Mouse (Mus musculus): ENCODE measurements around the gene H2al1c. TPM values are rescaled to one million over a fixed set of nuclear protein-coding genes. Genes with fewer than 3 reads are reported as not detected.
"Not testable (repeated sequence)": the region's sequence is repeated elsewhere in the genome, so short reads cannot be mapped to it uniquely, and the experiment has no call there.

Gene H2al1c
- not detected in 2 replicates for polyA plus RNA-seq (2015; fragmentation: Nextera tagmentation; extraction: Ambion mirVana)

DNA sequence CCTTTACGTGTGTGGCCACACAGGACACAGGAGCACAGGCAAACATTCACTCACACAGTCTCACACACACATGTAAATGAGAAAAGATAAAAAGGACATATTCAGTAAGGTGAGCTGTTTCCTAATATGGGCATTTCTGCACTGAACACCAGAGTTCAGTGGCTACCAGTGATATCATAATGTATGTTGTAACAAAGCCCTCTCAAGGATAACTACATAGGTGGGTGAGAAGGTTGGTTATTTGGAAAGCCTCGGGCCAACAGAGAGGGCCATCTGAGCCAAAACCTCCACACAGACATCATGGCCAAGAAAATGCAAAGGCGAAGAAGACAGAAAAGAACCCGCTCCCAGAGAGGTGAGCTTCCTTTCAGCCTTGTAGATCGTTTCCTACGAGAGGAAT, at the start of gene H2al1c:
H2al1c (plus strand) TSS at position 301 of the 400 bp plus-strand sequence.
- not testable (repeated sequence) for H3K36me3 ChIP-seq (ENCODE audit: control insufficient read depth, insufficient read depth); H3K4me2 ChIP-seq (ENCODE audit: low read depth, low read length); H3K4me1 ChIP-seq (ENCODE audit: control insufficient read depth, insufficient read depth, low read length); ATAC-seq (replicated peaks; ENCODE audit: extremely low read depth, insufficient read depth, low FRiP score); H3K4me3 ChIP-seq (ENCODE audit: low read length); H3K9me3 ChIP-seq (replicated peaks; ENCODE audit: control insufficient read depth, low read length); H3K9ac ChIP-seq (ENCODE audit: low read length); H3K27me3 ChIP-seq (ENCODE audit: control insufficient read depth, insufficient read depth, low read length); H3K27ac ChIP-seq (ENCODE audit: low read length)
- WGBS, result 96% methylated on average over 2 of the region's 6 CpGs

DNA sequence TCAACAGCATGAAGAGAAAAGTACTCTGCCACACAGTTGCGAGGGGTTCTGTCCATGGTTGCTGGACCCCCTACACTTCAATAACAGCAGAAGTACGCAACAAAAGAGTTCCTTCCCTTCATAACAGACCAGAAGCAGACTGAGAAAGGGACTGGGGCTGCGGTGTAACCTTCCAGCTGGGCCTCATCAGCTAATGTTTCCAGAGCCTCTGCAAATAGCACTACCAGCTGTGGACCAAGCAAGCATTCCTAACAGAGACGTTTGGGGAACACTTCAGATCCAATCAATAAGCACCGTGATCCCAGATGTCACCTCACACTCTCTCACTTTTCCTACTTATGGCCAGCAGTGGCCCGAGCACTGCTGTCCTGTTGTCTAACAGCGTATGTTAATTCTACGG, 40.5 kb upstream of the H2al1c start:
- H3K4me2 ChIP-seq (ENCODE audit: low read depth, low read length), result no peak overlapping the region
- ATAC-seq (replicated peaks; ENCODE audit: extremely low read depth, insufficient read depth, low FRiP score), result no peak
- H3K9me3 ChIP-seq (replicated peaks; ENCODE audit: control insufficient read depth, low read length), result no peaks in the 10 kb centered on the region
- 73% methylated on average over 8 of the region's 8 CpGs for WGBS
- no peaks in the 10 kb centered on the region for H3K36me3 ChIP-seq (ENCODE audit: control insufficient read depth, insufficient read depth)
- 0 out of 2 replicates have a peak, but pooled peaks cover 5% of the 10 kb centered on the region for H3K27me3 ChIP-seq (ENCODE audit: control insufficient read depth, insufficient read depth, low read length)
- no peaks in the 10 kb centered on the region for H3K4me1 ChIP-seq (ENCODE audit: control insufficient read depth, insufficient read depth, low read length)
- no peak overlapping the region for H3K9ac ChIP-seq (ENCODE audit: low read length)
- H3K27ac ChIP-seq (ENCODE audit: low read length), result no peak overlapping the region
- H3K4me3 ChIP-seq (ENCODE audit: low read length), result no peak overlapping the region

DNA sequence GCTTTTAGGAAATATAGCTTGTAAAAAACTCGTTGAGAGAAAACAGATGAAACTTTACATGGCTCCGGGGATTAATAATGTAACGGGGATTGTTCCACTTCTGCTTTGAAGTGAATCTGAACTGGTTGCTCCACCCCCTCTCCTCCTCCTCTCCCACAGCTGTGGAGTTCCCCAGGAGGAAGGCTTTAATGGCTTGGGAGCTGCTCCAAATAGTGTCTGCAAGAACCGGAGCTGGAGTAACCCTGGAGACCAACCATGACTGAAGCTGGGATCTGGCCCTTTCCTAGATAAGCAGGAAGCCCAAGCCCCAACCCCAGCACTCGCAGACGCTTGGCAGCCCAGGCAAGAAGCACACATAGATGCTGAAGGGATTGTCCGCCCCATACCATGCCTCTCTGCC, 37.7 kb upstream of the H2al1c start:
- Histone ChIP-seq H3K9ac (ENCODE audit: low read length) (no peak overlapping the region), H3K9me3 (replicated peaks; ENCODE audit: control insufficient read depth, low read length) (no peaks in the 10 kb centered on the region), H3K36me3 (ENCODE audit: control insufficient read depth, insufficient read depth) (no peaks in the 10 kb centered on the region), H3K27me3 (ENCODE audit: control insufficient read depth, insufficient read depth, low read length) (0 out of 2 replicates have a peak, but pooled peaks cover 3% of the 10 kb centered on the region), H3K4me3 (ENCODE audit: low read length) (no peak overlapping the region), H3K4me1 (ENCODE audit: control insufficient read depth, insufficient read depth, low read length) (no peaks in the 10 kb centered on the region), H3K27ac (ENCODE audit: low read length) (no peak overlapping the region), H3K4me2 (ENCODE audit: low read depth, low read length) (no peak overlapping the region)
- 54% methylated on average over 7 of the region's 7 CpGs for WGBS
- no peak for ATAC-seq (replicated peaks; ENCODE audit: extremely low read depth, insufficient read depth, low FRiP score)

DNA sequence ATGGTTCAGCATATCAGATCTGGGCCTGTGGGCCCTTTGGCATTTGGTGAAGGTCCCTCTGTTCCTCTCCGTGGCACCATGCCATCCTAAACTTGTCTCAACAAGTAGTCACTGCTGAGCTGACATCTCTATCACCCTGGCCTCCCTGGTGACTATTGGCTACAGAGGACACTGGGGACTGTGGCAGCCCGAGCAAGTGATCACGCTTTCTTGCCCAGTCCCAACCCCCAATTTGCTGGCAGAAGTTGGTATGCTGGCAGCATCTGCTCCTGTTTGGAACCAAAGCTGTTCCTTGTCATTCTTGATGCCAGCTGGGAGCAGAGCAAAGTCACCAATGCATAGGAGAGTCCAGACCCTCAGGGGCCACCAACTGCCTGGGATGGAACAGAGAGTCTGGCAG, 36.4 kb upstream of the H2al1c start:
- ATAC-seq (replicated peaks; ENCODE audit: extremely low read depth, insufficient read depth, low FRiP score), result no peak
- H3K36me3 ChIP-seq (ENCODE audit: control insufficient read depth, insufficient read depth), result no peaks in the 10 kb centered on the region
- H3K9ac ChIP-seq (ENCODE audit: low read length), result no peak overlapping the region
- H3K27ac ChIP-seq (ENCODE audit: low read length), result no peak overlapping the region
- H3K4me2 ChIP-seq (ENCODE audit: low read depth, low read length), result no peak overlapping the region
- H3K27me3 ChIP-seq (ENCODE audit: control insufficient read depth, insufficient read depth, low read length), result 0 out of 2 replicates have a peak, but pooled peaks cover 3% of the 10 kb centered on the region
- H3K4me1 ChIP-seq (ENCODE audit: control insufficient read depth, insufficient read depth, low read length), result no peaks in the 10 kb centered on the region
- H3K9me3 ChIP-seq (replicated peaks; ENCODE audit: control insufficient read depth, low read length), result no peaks in the 10 kb centered on the region
- no peak overlapping the region for H3K4me3 ChIP-seq (ENCODE audit: low read length)
- WGBS, result 79% methylated on average over 3 of the region's 3 CpGs

DNA sequence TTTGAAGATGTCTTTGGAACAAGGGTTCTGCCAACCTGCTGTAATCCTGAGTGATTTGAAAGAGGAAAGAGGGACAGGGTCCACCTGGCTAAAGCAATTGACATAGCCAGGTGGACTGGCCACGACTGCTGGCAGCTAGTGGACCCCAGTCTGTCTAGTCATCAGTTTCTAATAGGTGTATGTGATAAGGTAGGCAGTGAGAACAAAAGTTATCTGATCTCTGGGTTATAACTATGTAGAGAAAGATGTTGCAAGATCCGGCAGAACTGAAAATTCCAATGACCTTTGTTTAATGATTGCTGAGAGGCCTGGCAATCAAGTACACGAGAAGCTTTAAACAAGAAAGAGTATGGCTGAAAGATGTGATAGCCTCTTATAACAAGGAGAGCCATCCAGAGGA, 32.3 kb upstream of the H2al1c start:
- H3K4me2 ChIP-seq (ENCODE audit: low read depth, low read length), result no peak overlapping the region
- H3K27ac ChIP-seq (ENCODE audit: low read length), result no peak overlapping the region
- no peak for ATAC-seq (replicated peaks; ENCODE audit: extremely low read depth, insufficient read depth, low FRiP score)
- no peak overlapping the region for H3K9ac ChIP-seq (ENCODE audit: low read length)
- H3K36me3 ChIP-seq (ENCODE audit: control insufficient read depth, insufficient read depth), result no peaks in the 10 kb centered on the region
- H3K4me1 ChIP-seq (ENCODE audit: control insufficient read depth, insufficient read depth, low read length), result no peaks in the 10 kb centered on the region
- peaks cover 3% of the 10 kb centered on the region; the same call in 1 of the 2 replicates for H3K27me3 ChIP-seq (ENCODE audit: control insufficient read depth, insufficient read depth, low read length)
- no peak overlapping the region for H3K4me3 ChIP-seq (ENCODE audit: low read length)
- no peaks in the 10 kb centered on the region for H3K9me3 ChIP-seq (replicated peaks; ENCODE audit: control insufficient read depth, low read length)
- 60% methylated on average over 3 of the region's 3 CpGs for WGBS

DNA sequence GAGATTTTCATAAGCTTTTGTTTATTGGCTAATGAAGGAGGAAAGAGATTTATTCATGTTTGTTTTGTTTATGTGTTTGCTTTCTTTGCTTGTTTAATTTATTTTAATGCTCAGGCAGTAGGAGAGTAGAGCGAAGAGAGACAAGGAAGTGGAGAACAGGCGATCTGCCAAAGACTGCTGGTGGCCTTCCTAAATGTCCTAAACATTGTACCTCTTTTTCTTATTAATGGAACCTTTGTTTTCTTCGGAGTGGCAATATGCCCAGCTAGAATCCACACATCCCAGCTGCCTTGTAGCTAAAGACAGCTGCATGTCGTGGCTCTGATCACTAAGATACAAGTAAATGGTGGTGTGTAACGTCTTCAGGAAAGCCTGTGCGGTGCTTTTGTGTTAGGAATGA, 28.4 kb upstream of the H2al1c start:
- Histone ChIP-seq H3K27ac (ENCODE audit: low read length) (no peak overlapping the region), H3K9ac (ENCODE audit: low read length) (no peak overlapping the region), H3K9me3 (replicated peaks; ENCODE audit: control insufficient read depth, low read length) (no peaks in the 10 kb centered on the region), H3K36me3 (ENCODE audit: control insufficient read depth, insufficient read depth) (no peaks in the 10 kb centered on the region), H3K27me3 (ENCODE audit: control insufficient read depth, insufficient read depth, low read length) (no peaks in the 10 kb centered on the region; the same call in 1 of the 2 replicates), H3K4me1 (ENCODE audit: control insufficient read depth, insufficient read depth, low read length) (no peaks in the 10 kb centered on the region), H3K4me2 (ENCODE audit: low read depth, low read length) (no peak overlapping the region), H3K4me3 (ENCODE audit: low read length) (no peak overlapping the region)
- 69% methylated on average over 6 of the region's 6 CpGs for WGBS
- no peak for ATAC-seq (replicated peaks; ENCODE audit: extremely low read depth, insufficient read depth, low FRiP score)

DNA sequence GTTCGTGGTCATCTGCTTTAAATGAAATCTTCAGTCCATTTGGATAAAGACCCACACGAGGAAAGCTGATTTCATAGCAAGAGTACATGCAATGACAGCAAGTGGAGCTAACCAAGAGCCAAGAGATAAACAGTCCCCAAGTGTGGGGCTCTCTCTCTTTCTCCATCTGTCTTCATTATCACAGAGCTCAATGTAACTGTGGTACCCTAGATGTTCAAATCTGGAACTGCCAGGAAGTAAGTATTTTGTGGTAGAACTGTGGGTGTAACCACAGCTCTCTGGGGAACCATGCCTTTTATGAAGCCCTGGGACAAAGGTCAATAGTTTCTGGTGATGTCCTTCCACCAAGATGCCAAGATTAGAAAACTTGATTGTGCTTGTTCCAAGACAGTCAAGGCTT, 24.7 kb upstream of the H2al1c start:
- Histone ChIP-seq H3K4me2 (ENCODE audit: low read depth, low read length) (no peak overlapping the region), H3K36me3 (ENCODE audit: control insufficient read depth, insufficient read depth) (no peaks in the 10 kb centered on the region), H3K9me3 (replicated peaks; ENCODE audit: control insufficient read depth, low read length) (peaks cover 2% of the 10 kb centered on the region; the same call in 1 of the 2 replicates), H3K9ac (ENCODE audit: low read length) (no peak overlapping the region), H3K27me3 (ENCODE audit: control insufficient read depth, insufficient read depth, low read length) (no peaks in the 10 kb centered on the region; the same call in 1 of the 2 replicates), H3K27ac (ENCODE audit: low read length) (no peak overlapping the region), H3K4me3 (ENCODE audit: low read length) (no peak overlapping the region), H3K4me1 (ENCODE audit: control insufficient read depth, insufficient read depth, low read length) (no peaks in the 10 kb centered on the region)
- 57% methylated on average over 2 of the region's 2 CpGs for WGBS
- ATAC-seq (replicated peaks; ENCODE audit: extremely low read depth, insufficient read depth, low FRiP score), result no peak

DNA sequence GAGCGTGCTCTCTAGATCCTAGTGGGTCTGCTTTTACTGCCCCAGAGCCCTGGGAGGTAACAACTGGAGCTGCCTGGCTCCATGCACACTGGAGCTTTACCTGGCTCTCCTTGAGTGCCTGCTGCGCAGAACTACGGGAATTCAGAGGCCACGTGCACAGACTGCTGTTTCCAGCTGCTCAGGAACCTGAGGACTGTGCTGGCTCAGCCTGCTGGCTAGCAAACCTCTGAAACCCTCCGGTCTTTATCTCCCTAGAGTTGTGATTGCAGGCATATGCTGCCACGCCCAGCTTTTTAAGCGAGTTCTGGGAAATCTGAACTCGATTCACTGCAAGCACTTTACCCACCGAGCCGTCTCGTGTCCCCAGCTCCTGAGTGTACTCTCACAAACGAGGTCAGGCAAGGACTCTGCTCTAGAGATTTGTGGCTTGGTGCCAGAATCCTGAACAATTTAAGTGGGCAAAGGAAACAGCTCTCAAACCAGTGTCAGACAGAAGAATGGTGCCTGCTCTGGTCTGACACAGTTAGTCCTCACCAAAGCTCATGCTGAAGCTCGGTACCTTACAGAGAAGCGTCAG, 17.1 kb upstream of the H2al1c start:
- no peak overlapping the region for H3K27ac ChIP-seq (ENCODE audit: low read length)
- no peak overlapping the region for H3K4me3 ChIP-seq (ENCODE audit: low read length)
- ATAC-seq (replicated peaks; ENCODE audit: extremely low read depth, insufficient read depth, low FRiP score), result peak; percentile 37; the same call in 1 of the 2 replicates
- WGBS, result 35% methylated on average over 14 of the region's 14 CpGs
- H3K36me3 ChIP-seq (ENCODE audit: control insufficient read depth, insufficient read depth), result no peaks in the 10 kb centered on the region
- no peak overlapping the region for H3K9ac ChIP-seq (ENCODE audit: low read length)
- peaks cover 2% of the 10 kb centered on the region; the same call in 1 of the 2 replicates for H3K9me3 ChIP-seq (replicated peaks; ENCODE audit: control insufficient read depth, low read length)
- peak overlapping the region; percentile 18; the same call in 1 of the 2 replicates for H3K4me2 ChIP-seq (ENCODE audit: low read depth, low read length)
- H3K4me1 ChIP-seq (ENCODE audit: control insufficient read depth, insufficient read depth, low read length), result peaks cover 4% of the 10 kb centered on the region
- H3K27me3 ChIP-seq (ENCODE audit: control insufficient read depth, insufficient read depth, low read length), result peaks cover 17% of the 10 kb centered on the region

DNA sequence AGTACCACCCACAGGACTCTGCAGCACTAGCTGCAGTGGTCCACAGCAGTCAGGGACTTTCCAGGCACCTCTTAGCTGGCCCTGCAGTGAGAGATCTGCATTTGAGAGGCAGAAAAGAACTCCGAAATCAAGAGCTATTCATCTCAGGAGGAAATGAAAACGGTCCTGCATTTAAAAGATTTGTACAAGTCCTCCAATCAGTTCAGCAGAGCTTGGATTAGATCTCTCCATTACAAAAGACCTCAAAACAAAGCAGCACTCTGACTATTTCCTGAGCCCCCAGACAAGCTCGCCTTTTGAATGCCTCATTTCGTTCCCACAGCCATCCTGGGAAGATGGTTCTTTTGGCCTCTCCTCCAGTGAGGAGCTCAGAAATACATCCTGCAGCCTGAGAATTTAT, 16.2 kb upstream of the H2al1c start:
- no peak overlapping the region for H3K4me3 ChIP-seq (ENCODE audit: low read length)
- H3K9ac ChIP-seq (ENCODE audit: low read length), result no peak overlapping the region

More for the DNA sequence above, 16.2 kb upstream of the H2al1c start:
- WGBS, result 68% methylated on average over 4 of the region's 4 CpGs
- Histone ChIP-seq H3K36me3 (ENCODE audit: control insufficient read depth, insufficient read depth) (no peaks in the 10 kb centered on the region), H3K27ac (ENCODE audit: low read length) (no peak overlapping the region), H3K9me3 (replicated peaks; ENCODE audit: control insufficient read depth, low read length) (no peaks in the 10 kb centered on the region; the same call in 1 of the 2 replicates), H3K4me2 (ENCODE audit: low read depth, low read length) (no peak overlapping the region), H3K4me1 (ENCODE audit: control insufficient read depth, insufficient read depth, low read length) (peaks cover 4% of the 10 kb centered on the region), H3K27me3 (ENCODE audit: control insufficient read depth, insufficient read depth, low read length) (peaks cover 17% of the 10 kb centered on the region)
- ATAC-seq (replicated peaks; ENCODE audit: extremely low read depth, insufficient read depth, low FRiP score), result no peak

All from heart, embryonic 16.5 days (tissue).